Mouse (Mus musculus) forebrain, embryonic 13.5 days (tissue): ENCODE measurements around the gene Ankrd6. TPM values are rescaled to one million over a fixed set of nuclear protein-coding genes. Genes with fewer than 3 reads are reported as not detected.

Experiments
- ATAC-seq: fragments of 200-750 bp; cut with Nextera tagmentation; 2 replicates; pipeline ENCODE4 v1.8.0; 2017
- H3K27ac ChIP-seq: fragments of 300-500 bp; sonication (generic); 2 replicates; pipeline ENCODE4 v1.5.1; 2015; ENCODE audit warnings: inconsistent platforms, mild to moderate bottlenecking, moderate library complexity
- H3K27me3 ChIP-seq: fragments of 300-500 bp; sonication (generic); 2 replicates; pipeline ENCODE4 v1.6.1; 2015; ENCODE audit warnings: mild to moderate bottlenecking, inconsistent platforms
- H3K36me3 ChIP-seq: fragments of 300-500 bp; sonication (generic); 2 replicates; pipeline ENCODE4 v1.6.1; 2015; ENCODE audit warnings: mild to moderate bottlenecking, inconsistent platforms; ENCODE audit not compliant: poor library complexity, severe bottlenecking
- H3K4me1 ChIP-seq: fragments of 300-500 bp; sonication (generic); 2 replicates; pipeline ENCODE4 v1.6.1; 2015; ENCODE audit warnings: inconsistent platforms
- H3K4me2 ChIP-seq: fragments of 300-500 bp; sonication (generic); 2 replicates; pipeline ENCODE4 v1.6.1; 2015; ENCODE audit warnings: inconsistent platforms, mild to moderate bottlenecking, moderate library complexity
- H3K4me3 ChIP-seq: fragments of 300-500 bp; sonication (generic); 2 replicates; pipeline ENCODE4 v1.5.1; 2015; ENCODE audit warnings: mild to moderate bottlenecking, inconsistent platforms
- H3K9ac ChIP-seq: fragments of 300-500 bp; sonication (generic); 2 replicates; pipeline ENCODE4 v1.6.1; 2015; ENCODE audit warnings: mild to moderate bottlenecking, inconsistent platforms
- H3K9me3 ChIP-seq: fragments of 300-500 bp; sonication (generic); replicated peaks from 2 replicates; pipeline ENCODE4 v1.6.1; 2016; ENCODE audit warnings: inconsistent platforms
- WGBS: fragments of 180-500 bp; shearing (Covaris S2); methylation state at CpG from one replicate; pipeline ENCODE4 v1.1.7; 2015; 5-methylcytosine and 5-hydroxymethylcytosine counted together
- polyA plus RNA-seq: library from polyadenylated mRNA; unstranded; fragments of >200 nt; fragmentation: Nextera tagmentation; extraction: Ambion mirVana; gene quantifications from 2 replicates; pipeline ENCODE4 v1.2.1, GENCODE M21; 2015

The Ankrd6 gene
- polyA plus RNA-seq, 1 experiment from 2014 or later = 27.5 TPM

DNA sequence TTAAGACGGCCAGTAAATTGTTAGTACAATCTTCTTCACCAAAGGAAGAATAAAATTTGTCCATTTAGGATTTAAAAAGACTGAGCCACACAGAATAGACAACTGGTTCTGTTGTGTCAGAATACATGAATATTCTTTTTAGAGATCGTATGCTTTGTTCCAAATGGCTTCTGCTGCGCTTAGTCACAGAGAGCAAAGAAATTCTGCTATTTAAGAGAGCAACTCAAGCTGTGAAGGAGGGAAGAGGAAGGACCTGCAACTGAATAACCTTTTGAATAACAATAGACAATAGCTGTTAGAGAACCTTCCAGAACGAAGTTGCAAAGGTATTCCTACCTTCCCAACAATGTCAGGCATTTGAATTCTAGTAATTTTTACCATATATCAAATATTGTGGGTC is 9.7 kb downstream of the Ankrd6 start:
- ATAC-seq = no peak
- H3K4me1 ChIP-seq = peaks cover 25% of the 10 kb centered on the region
- H3K4me2 ChIP-seq = no peak overlapping the region
- H3K27me3 ChIP-seq = no peaks in the 10 kb centered on the region
- no peaks in the 10 kb centered on the region for H3K36me3 ChIP-seq
- 56% methylated on average over 4 of the region's 4 CpGs for WGBS
- no peak overlapping the region for H3K4me3 ChIP-seq
- no peak overlapping the region for H3K9ac ChIP-seq
- no peaks in the 10 kb centered on the region for H3K9me3 ChIP-seq
- no peak overlapping the region for H3K27ac ChIP-seq

DNA sequence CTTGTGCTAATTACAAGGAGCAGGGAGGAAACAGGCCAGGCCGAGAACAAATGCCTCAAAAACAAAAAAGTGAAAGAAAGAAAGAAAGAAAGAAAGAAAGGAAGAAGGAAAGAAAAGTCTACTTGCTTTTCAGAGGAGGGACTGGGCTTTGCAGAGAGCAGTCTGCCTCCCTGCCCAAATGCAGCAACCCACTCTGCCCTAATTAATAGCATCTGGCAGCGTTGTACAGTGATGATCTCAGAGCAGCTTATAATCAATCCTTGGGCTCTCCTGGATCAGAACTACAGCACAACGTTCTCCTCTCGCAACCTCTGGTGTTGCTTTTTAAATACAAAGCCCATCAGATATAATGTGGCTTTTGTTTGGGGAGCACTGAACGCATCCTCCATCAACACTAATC is 10.7 kb downstream of the Ankrd6 start:
- ATAC-seq = peak; percentile 81
- Histone ChIP-seq H3K27me3 (no peaks in the 10 kb centered on the region), H3K4me3 (no peak overlapping the region), H3K36me3 (no peaks in the 10 kb centered on the region), H3K27ac (peak overlapping the region; percentile 82), H3K9ac (peak overlapping the region; percentile 30; the same call in 1 of the 2 replicates), H3K4me1 (peaks cover 25% of the 10 kb centered on the region), H3K4me2 (no peak overlapping the region), H3K9me3 (no peaks in the 10 kb centered on the region)
- WGBS = 22% methylated on average over 5 of the region's 5 CpGs

DNA sequence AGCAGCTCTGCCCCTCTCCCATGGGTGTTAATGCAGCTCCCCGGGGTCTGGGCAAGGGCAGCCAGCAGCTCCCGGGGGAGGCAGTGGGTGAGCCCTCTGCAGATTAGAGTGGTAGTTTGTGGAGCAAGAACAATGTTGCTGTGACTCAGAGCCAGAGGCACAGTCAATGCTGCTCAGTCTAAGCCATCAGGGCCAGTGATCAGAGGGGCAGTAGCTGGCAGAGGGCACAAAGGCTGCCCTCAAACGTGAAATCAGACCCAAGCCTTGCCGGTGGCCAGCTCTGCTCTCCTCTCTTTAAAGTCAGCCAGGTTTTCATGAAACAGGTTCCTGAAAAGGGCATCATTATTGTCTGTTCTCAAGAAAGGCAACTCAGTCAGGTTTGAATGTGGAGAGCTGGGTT is 11.1 kb downstream of the Ankrd6 start:
- WGBS = 20% methylated on average over 4 of the region's 4 CpGs
- H3K9me3 ChIP-seq = no peaks in the 10 kb centered on the region
- peak overlapping the region; percentile 82 for H3K27ac ChIP-seq
- H3K36me3 ChIP-seq = no peaks in the 10 kb centered on the region
- H3K4me3 ChIP-seq = no peak overlapping the region
- peak overlapping the region; percentile 41; the same call in 1 of the 2 replicates for H3K9ac ChIP-seq
- ATAC-seq = peak; percentile 77
- no peaks in the 10 kb centered on the region for H3K27me3 ChIP-seq
- H3K4me1 ChIP-seq = peaks cover 25% of the 10 kb centered on the region
- no peak overlapping the region; the same call in 1 of the 2 replicates for H3K4me2 ChIP-seq

DNA sequence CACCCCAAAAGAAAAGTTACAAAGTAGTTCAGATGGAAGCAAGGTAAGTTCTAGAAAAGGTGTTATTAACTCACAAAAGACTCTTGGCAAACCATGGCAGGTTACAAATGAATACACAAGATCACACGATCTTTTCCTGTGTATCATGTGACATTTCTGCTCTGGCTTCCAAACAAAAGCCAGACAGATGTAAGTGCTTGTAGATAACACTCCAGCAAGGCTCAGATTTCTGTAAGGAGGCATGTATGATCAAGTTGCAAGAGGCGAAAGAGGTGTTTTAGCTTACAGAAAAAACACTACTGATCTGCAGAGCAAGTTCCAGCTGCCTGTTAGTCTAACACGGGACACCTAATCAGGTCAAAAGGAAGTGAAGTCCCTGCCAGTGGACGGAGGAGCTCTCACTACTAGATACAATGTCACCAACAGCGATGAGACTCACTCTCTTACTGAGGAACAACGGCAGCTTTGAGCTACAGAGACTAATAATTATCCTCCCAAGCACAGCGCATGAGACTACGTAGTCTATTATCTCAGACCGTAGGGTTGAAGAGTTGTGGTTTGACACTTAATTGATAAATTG is 13.8 kb downstream of the Ankrd6 start:
- no peaks in the 10 kb centered on the region for H3K9me3 ChIP-seq
- no peak overlapping the region for H3K4me3 ChIP-seq
- no peaks in the 10 kb centered on the region for H3K36me3 ChIP-seq
- no peak overlapping the region for H3K4me2 ChIP-seq
- H3K27ac ChIP-seq = no peak overlapping the region
- H3K9ac ChIP-seq = no peak overlapping the region
- H3K27me3 ChIP-seq = no peaks in the 10 kb centered on the region
- H3K4me1 ChIP-seq = peaks cover 25% of the 10 kb centered on the region
- no peak for ATAC-seq
- 65% methylated on average over 9 of the region's 9 CpGs for WGBS

DNA sequence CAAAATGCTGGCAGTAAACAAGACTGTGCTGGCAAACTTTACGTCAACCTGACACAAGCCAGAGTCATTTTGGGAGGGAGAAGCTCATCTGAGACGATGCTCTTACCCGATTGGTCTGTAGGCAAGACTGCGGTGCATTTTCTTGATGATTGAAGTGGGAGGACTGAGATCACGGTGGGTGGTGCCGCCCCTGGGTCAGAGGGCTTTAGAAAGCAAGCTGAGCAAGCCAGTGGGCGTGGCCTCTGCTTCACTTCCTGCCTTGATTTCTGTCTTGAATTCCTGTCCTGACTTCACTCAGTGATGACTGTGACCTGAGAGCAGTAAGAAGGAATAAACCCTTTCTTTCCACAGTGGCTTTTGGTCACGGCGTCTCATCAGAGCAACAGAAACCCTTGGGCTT is 18.6 kb downstream of the Ankrd6 start:
- Histone ChIP-seq H3K4me2 (no peak overlapping the region), H3K9me3 (no peaks in the 10 kb centered on the region), H3K4me3 (no peak overlapping the region), H3K4me1 (peaks cover 16% of the 10 kb centered on the region; the same call in 1 of the 2 replicates), H3K36me3 (no peaks in the 10 kb centered on the region), H3K9ac (no peak overlapping the region), H3K27ac (no peak overlapping the region), H3K27me3 (no peaks in the 10 kb centered on the region)
- WGBS = 68% methylated on average over 9 of the region's 9 CpGs
- ATAC-seq = no peak

DNA sequence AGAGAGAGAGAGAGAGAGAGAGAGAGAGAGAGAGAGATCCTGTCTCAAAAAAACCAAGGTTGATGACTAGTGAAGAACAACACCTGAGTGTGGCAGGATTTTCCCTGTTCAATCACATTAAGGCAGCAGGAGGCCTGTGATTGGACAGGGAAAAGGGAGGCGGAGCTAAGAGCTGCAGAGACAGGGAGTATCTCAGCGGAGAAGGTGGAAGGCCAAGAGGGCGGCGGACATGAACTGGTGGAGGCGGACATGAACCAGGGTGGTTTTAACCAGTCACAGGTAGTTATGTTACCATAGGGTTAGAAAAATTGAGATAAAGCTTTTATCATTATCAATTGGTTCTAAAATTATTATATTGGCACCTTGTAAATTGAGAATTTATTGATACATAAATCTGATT is 20.9 kb downstream of the Ankrd6 start:
- Histone ChIP-seq H3K9me3 (no peaks in the 10 kb centered on the region), H3K4me1 (peaks cover 7% of the 10 kb centered on the region; the same call in 1 of the 2 replicates), H3K36me3 (no peaks in the 10 kb centered on the region), H3K4me2 (no peak overlapping the region), H3K27ac (no peak overlapping the region), H3K9ac (no peak overlapping the region), H3K27me3 (no peaks in the 10 kb centered on the region), H3K4me3 (no peak overlapping the region)
- ATAC-seq = no peak
- 96% methylated on average over 5 of the region's 5 CpGs for WGBS

DNA sequence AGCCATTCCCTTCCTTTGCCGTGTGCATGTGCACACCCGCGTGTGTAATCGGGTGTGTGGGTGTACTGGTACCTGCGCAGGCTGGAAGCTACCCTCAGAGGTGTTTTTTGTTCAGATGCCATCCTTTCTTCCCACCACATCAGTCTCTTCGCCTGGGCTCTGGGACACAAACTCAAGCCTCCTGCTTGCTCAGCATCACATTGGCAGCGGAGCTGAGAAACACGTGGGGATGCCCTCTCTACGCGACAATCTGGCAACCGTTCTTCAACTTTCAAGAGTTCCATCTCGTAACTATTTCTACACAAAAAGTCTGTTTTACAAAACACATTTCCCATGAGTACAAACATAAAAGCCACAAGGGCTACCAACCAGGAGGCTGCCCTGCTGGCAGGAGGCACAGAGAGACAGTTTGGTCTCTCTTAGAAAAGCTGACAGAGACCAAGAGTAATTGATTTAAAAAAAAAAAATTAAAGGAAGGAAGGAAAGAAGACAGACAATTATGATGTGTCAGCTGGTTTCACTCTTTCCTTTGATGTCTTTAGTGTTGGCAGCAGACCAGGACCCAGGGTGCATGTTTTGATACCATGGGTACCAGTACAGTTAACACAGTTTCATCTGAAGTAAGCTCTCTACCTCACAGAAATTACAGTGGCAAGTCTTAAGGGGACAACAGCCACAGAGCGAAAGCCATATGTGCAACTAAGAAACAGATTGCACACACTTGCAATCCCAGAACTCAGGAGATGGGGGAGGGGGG is 21.8 kb downstream of the Ankrd6 start:
- no peak overlapping the region for H3K27ac ChIP-seq
- H3K4me3 ChIP-seq = no peak overlapping the region
- ATAC-seq = no peak
- no peak overlapping the region for H3K9ac ChIP-seq
- no peaks in the 10 kb centered on the region for H3K36me3 ChIP-seq
- WGBS = 84% methylated on average over 13 of the region's 13 CpGs
- no peak overlapping the region for H3K4me2 ChIP-seq
- peaks cover 11% of the 10 kb centered on the region for H3K4me1 ChIP-seq
- H3K9me3 ChIP-seq = no peaks in the 10 kb centered on the region
- no peaks in the 10 kb centered on the region for H3K27me3 ChIP-seq

DNA sequence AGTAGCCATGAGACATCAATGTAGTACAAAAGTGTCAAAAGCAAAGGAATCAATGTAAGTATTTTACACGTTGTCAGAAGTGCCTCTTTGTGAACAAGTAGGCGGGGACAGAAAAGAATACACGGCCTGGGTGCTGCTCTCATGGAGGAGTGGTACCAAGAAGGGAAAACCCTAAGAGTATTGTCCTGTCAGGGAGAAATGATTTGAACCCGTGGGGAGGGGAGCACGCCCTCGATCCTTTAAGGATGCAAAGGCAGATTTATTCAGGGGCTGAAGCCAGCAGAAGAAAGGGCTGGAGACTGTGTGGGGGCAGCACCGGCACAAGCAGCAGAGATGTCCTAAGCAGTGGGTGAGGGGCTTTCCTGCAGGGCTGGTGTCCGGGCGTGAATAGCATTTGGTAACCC is 26.7 kb downstream of the Ankrd6 start:
- Histone ChIP-seq H3K9ac (peak overlapping the region; percentile 47; the same call in 1 of the 2 replicates), H3K9me3 (no peaks in the 10 kb centered on the region), H3K4me2 (peak overlapping the region; percentile 52), H3K27me3 (no peaks in the 10 kb centered on the region), H3K4me3 (no peak overlapping the region), H3K27ac (peak overlapping the region; percentile 95), H3K36me3 (no peaks in the 10 kb centered on the region), H3K4me1 (peaks cover 41% of the 10 kb centered on the region)
- peak; percentile 67 for ATAC-seq
- 3% methylated on average over 9 of the region's 9 CpGs for whole genome bisulfite sequencing

DNA sequence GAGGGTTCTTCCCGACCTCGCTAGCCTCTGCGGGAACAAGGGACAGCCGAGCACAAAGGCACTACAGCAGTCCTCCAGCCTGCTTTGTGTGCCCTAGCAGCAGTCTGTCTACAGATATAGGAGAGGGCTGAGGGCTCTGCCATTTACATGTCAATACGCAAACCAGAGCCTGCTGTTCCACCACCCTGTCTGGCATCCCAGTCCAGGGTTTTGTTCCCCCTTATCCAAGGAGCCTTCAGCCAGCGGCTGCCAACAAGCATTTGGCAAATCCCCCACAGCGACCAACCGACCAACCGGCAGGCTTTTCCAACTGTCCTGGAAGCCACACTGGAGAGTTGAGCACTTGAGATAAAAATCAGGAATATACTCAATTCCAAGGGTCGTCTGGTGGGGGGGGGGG is 27.2 kb downstream of the Ankrd6 start:
- H3K4me3 ChIP-seq = peak overlapping the region; percentile 29
- 0% methylated on average over 10 of the region's 10 CpGs for whole genome bisulfite sequencing
- no peaks in the 10 kb centered on the region for H3K27me3 ChIP-seq
- H3K4me2 ChIP-seq = peak overlapping the region; percentile 52
- no peaks in the 10 kb centered on the region for H3K36me3 ChIP-seq
- peaks cover 41% of the 10 kb centered on the region for H3K4me1 ChIP-seq
- peak overlapping the region; percentile 95 for H3K27ac ChIP-seq
- peak; percentile 96 for ATAC-seq
- no peaks in the 10 kb centered on the region for H3K9me3 ChIP-seq
- peak overlapping the region; percentile 49 for H3K9ac ChIP-seq

DNA sequence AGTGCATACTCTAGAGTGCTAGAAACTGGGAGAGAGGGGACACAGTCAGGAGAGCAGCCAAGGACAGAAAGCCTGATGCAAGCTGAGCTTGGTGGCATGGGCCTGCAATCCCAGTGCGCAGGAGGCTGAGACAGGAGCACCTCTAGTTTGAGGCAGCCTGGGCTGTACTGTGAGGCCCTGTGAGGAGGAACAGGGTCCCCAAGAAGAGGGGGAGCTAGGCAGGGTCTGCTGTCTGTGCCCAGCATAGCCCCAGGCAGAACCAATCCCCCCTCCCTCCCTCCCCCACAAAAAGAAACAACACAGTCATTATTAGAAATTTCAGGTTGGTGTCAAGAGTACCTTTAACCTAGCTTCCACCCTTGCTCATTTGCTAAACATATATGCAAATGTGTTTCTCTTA is 27.8 kb downstream of the Ankrd6 start:
- H3K27me3 ChIP-seq = no peaks in the 10 kb centered on the region
- peak overlapping the region; percentile 49 for H3K9ac ChIP-seq
- H3K27ac ChIP-seq = peak overlapping the region; percentile 95
- peaks cover 47% of the 10 kb centered on the region for H3K4me1 ChIP-seq
- H3K9me3 ChIP-seq = no peaks in the 10 kb centered on the region
- ATAC-seq = peak; percentile 59
- peak overlapping the region; percentile 52 for H3K4me2 ChIP-seq
- no peaks in the 10 kb centered on the region for H3K36me3 ChIP-seq
- 78% methylated on average over 1 of the region's 1 CpGs for WGBS
- H3K4me3 ChIP-seq = peak overlapping the region; percentile 29

DNA sequence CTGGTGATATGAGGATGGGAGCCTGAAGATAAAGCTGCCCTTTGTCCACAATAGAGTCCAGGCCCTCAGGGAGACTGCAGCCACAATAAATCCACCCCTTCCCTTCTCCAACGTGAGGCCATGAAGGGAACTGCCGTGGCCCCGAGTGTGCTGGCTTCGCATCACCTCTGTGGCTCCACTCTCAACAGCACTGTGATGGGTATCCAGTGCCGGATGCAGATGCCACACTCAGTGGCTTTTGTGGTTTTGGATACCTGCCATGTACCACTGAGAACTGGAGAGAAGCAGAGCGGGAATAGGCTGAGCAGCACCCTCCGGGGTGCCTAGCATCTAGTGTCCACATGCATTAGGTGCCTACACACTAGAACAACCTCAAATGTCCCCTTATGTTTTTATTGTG is 29.8 kb downstream of the Ankrd6 start:
- Histone ChIP-seq H3K27ac (no peak overlapping the region), H3K9me3 (no peaks in the 10 kb centered on the region), H3K4me2 (peak overlapping the region; percentile 52), H3K9ac (no peak overlapping the region), H3K4me3 (no peak overlapping the region), H3K27me3 (no peaks in the 10 kb centered on the region), H3K36me3 (no peaks in the 10 kb centered on the region), H3K4me1 (peaks cover 57% of the 10 kb centered on the region)
- ATAC-seq = no peak
- 55% methylated on average over 7 of the region's 7 CpGs for WGBS

DNA sequence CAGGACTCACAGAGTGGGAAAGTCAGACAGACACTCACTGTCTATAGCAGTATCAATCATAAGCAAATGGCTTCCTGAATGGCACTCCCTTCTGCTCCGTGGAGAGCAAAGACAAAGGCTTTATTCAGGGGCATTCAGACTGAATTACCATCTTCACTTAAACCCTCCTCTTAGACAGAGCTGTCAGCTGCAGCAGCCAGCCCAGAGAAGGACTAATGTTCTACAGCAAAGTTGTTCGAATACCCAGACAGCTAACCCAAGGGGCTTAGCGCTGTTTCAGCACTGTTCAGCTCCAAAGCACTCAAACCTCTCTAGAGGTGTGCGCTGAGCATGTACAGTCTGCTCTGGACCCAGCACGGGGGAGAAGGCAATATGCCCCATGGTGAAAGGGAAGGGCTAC is 32.1 kb downstream of the Ankrd6 start:
- ATAC-seq = no peak
- H3K9ac ChIP-seq = 0 out of 2 replicates have a peak overlapping the region, but pooled peaks have one; percentile 23

More for the DNA sequence above, 32.1 kb downstream of the Ankrd6 start:
- Histone ChIP-seq H3K9me3 (no peaks in the 10 kb centered on the region), H3K4me1 (peaks cover 63% of the 10 kb centered on the region), H3K27me3 (no peaks in the 10 kb centered on the region), H3K27ac (peak overlapping the region; percentile 7; the same call in 1 of the 2 replicates), H3K4me3 (no peak overlapping the region), H3K36me3 (no peaks in the 10 kb centered on the region), H3K4me2 (no peak overlapping the region)
- 38% methylated on average over 5 of the region's 5 CpGs for WGBS
